Mouse (Mus musculus) cortical plate, adult 2 months (tissue): ENCODE data around the gene Cmtm8.

Source experiments
- CTCF ChIP-seq: fragments of 200-500 bp; IDR thresholded peaks from 2 replicates; pipeline ENCODE4 v1.5.1; 2011; ENCODE audit warnings: mild to moderate bottlenecking, control low read depth, low read length; ENCODE audit not compliant: insufficient read depth; ENCODE audit errors: extremely low read depth
- POLR2A ChIP-seq: fragments of 200-500 bp; IDR thresholded peaks from 2 replicates; pipeline ENCODE4 v1.6.1; 2011; ENCODE audit warnings: mild to moderate bottlenecking, low read length, control low read depth; ENCODE audit not compliant: insufficient read depth; ENCODE audit errors: extremely low read depth

DNA sequence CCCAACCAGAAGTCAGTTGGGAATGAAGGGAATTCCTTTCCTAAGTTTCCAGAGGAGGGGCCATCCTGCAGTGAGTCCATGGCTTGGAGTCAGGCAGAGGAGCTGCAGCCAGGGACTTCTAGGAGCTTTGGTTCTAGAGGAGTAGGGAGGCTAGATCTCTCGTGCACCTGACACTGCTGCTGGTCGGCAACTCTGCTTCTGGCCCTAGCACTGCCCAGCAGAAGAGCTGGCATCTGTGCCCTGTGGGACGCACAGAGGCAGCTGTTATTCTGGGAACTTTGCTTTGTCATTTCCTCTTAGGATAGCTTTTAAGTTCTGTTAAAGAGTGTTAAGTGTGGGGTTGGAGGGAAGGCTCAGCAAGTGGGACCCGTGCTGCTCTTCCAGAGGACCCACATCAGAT, 98.3 kb downstream of the Cmtm8 start:
- TF ChIP-seq POLR2A (no peak), CTCF (no peak)
